Mouse (Mus musculus) midbrain, postnatal 0 days (tissue): ENCODE measurements around the gene Hist2h4. TPM values are rescaled to one million over a fixed set of nuclear protein-coding genes. Genes with fewer than 3 reads are reported as not detected.

Experiments
- ATAC-seq: fragments of 200-750 bp; cut with Nextera tagmentation; 2 replicates; pipeline ENCODE4 v1.8.0; 2017; ENCODE audit warnings: moderate number of reproducible peaks, mild to moderate bottlenecking, moderate TSS enrichment, moderate library complexity; ENCODE audit not compliant: low FRiP score
- DNase-seq: peaks from one replicate; pipeline ENCODE4 v3.0.0-alpha.2; 2015; ENCODE audit warnings: low spot score
- H3K27ac ChIP-seq: fragments of 300-500 bp; sonication (generic); 2 replicates; pipeline ENCODE4 v1.5.1; 2014; ENCODE audit warnings: low read depth, mild to moderate bottlenecking, low read length, mixed read lengths
- H3K27me3 ChIP-seq: fragments of 300-500 bp; sonication (generic); 2 replicates; pipeline ENCODE4 v1.6.1; 2014; ENCODE audit warnings: low read length, control low read depth, mixed read lengths; ENCODE audit not compliant: insufficient read depth
- H3K36me3 ChIP-seq: fragments of 300-500 bp; sonication (generic); 2 replicates; pipeline ENCODE4 v1.6.1; 2014; ENCODE audit warnings: low read length, control low read depth, mixed read lengths; ENCODE audit not compliant: insufficient read depth
- H3K4me1 ChIP-seq: fragments of 300-500 bp; sonication (generic); 2 replicates; pipeline ENCODE4 v1.6.1; 2014; ENCODE audit warnings: mild to moderate bottlenecking, control low read depth, antibody characterized with exemption, low read length, mixed read lengths; ENCODE audit not compliant: insufficient read depth
- H3K4me2 ChIP-seq: fragments of 300-500 bp; sonication (generic); 2 replicates; pipeline ENCODE4 v1.6.1; 2014; ENCODE audit warnings: low read depth, mild to moderate bottlenecking, low read length, mixed read lengths; ENCODE audit not compliant: poor library complexity, severe bottlenecking
- H3K4me3 ChIP-seq: fragments of 300-500 bp; sonication (generic); 2 replicates; pipeline ENCODE4 v1.5.1; 2014; ENCODE audit warnings: low read depth, mild to moderate bottlenecking, low read length, moderate library complexity
- H3K9ac ChIP-seq: fragments of 300-500 bp; sonication (generic); replicated peaks from 2 replicates; pipeline ENCODE4 v1.6.1; 2014; ENCODE audit warnings: mild to moderate bottlenecking, low read length, moderate library complexity, mixed read lengths; ENCODE audit not compliant: poor library complexity, severe bottlenecking
- H3K9me3 ChIP-seq: fragments of 300-500 bp; sonication (generic); 2 replicates; pipeline ENCODE4 v1.6.1; 2016; ENCODE audit warnings: low read length, control low read depth
- CTCF ChIP-seq: IDR thresholded peaks from 2 replicates; pipeline ENCODE4 v1.5.1; 2016; ENCODE audit warnings: antibody characterized with exemption, mild to moderate bottlenecking
- WGBS: fragments of 180-500 bp; shearing (Covaris S2); extraction: QIAGEN DNeasy Blood & Tissue Kit; methylation state at CpG from one replicate; pipeline ENCODE4 v1.1.7; 2014; 5-methylcytosine and 5-hydroxymethylcytosine counted together
- polyA plus RNA-seq: library from polyadenylated mRNA; unstranded; fragments of >200 nt; fragmentation: Nextera tagmentation; extraction: Ambion mirVana; gene quantifications from 2 replicates; pipeline ENCODE4 v1.2.1, GENCODE M21; 2015
- total RNA-seq: library from RNA; depleted of rRNA; stranded (reverse); fragments of >200 nt; gene quantifications from 2 replicates; pipeline ENCODE4 v1.2.3, GENCODE M21; 2014

Hist2h4 gene
- total and polyA plus RNA-seq, 2 experiments from 2014 or later: 5.3 to 109 TPM

DNA sequence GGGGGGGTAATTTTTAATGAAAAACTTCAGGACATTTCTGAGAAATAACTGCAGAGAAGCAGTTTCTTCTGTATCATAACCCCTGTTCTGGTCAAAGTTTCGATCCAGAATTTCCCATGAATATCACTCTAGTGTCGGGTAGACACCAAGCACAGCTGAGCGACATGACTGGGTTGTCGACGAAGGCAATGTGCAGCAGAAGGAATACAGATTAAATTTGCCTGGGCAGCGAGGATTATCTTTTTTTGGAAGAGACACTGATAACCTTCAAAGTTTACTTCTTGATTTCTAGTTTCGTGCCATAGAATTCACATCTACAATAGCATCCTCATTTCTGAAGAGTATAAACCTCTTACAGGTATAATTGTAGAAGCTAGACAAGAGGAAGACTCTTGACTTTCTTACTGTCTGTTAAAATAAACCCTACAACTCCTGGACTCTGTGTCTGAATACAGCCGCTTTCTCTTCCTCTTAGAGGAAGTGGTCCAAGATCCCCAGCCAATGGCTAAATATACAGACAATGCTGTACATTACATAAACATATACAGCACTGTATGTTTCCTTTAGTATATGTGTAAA is 3.1 kb upstream of the Hist2h4 start:
- ATAC-seq (no peak), DNase-seq (no peak)
- Histone ChIP-seq H3K27ac (no peak overlapping the region), H3K4me3 (no peak overlapping the region), H3K9me3 (no peaks in the 10 kb centered on the region), H3K9ac (no peak overlapping the region), H3K36me3 (no peaks in the 10 kb centered on the region), H3K4me1 (peaks cover 5% of the 10 kb centered on the region), H3K4me2 (no peak overlapping the region), H3K27me3 (no peaks in the 10 kb centered on the region)
- WGBS: 90% methylated on average over 8 of the region's 8 CpGs
- TF ChIP-seq CTCF: no peak

DNA sequence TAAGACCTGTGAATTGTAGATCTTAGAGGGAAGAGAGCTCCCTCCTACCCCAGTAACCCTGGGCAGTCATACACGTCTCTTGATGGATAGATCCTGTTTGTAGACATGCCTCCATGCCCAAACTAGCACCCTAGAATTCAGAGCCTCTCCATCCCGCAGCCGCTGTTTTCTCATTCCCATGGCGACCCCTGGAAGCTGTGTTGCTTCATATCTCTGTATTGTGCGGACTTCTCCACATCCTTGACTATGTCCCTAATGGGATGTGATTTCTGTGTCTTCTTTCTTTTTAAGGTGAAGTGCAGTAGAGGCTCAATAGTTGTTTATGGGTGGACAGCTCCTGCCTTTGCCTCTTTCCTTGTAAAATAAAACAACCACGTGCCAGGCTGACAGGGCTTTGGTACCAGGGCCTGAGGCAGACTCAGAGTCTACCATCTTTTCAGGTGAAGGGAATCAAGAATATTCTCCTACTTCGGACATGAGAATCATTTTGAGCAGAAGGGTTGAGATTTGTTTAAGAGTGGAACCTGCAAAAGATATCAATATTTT is 1.4 kb upstream of the Hist2h4 start:
- Histone ChIP-seq H3K27me3 (no peaks in the 10 kb centered on the region), H3K27ac (peak overlapping the region; percentile 97; the same call in 1 of the 2 replicates), H3K9me3 (no peaks in the 10 kb centered on the region), H3K4me3 (no peak overlapping the region), H3K4me2 (peak overlapping the region; percentile 77), H3K4me1 (peaks cover 5% of the 10 kb centered on the region), H3K9ac (0 out of 2 replicates have a peak overlapping the region, but pooled peaks have one; percentile 51), H3K36me3 (no peaks in the 10 kb centered on the region)
- TF ChIP-seq CTCF: no peak
- ATAC-seq (no peak), DNase-seq (no peak)
- WGBS: 66% methylated on average over 7 of the region's 7 CpGs

DNA sequence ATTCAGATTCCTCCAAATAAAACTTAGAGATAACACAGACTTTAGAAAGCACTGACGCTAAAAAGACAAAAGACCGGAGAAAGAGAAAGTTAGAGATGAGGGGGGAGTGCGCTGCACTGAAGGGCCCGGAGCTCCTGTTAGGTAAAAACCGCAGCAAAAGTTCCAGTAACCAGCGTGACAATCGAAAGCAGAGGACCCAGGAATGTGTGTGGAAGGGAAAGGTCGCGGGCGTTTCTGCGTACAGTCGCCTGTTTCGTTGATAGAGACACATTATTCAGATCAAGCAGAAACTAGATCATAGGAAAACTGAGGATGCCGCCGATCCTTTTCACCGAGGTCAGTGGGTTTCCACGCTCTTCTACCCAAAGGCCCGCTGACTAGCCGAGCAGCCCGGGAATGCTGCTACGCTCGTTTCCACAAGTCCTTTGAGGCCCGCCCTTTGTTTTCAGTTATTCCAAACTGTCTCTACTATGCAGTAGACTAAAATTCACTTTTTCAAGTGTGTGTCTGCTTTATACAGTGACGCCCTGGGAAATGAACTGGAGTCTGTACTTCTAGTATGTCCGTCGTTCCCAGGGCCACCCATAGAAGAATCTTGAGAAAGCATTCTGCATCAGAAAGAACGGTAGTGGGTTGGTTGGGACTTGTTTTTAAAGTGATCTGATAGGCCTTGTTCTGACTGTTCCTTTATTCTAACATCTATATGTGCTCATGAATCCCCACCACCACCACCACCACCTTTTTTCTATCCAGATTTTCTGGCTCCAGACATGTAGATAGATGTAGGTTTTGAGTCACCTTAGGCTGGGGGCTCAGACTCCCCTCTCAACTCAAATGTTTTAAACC is 670 bp upstream of the Hist2h4 start:
- WGBS: 4% methylated on average over 27 of the region's 27 CpGs
- DNase-seq (peak; percentile 53), ATAC-seq (no peak)
- peak overlapping the region; percentile 77 for H3K4me2 ChIP-seq
- no peak for TF ChIP-seq CTCF
- no peaks in the 10 kb centered on the region for H3K9me3 ChIP-seq
- peak overlapping the region; percentile 51 for H3K9ac ChIP-seq
- no peaks in the 10 kb centered on the region for H3K36me3 ChIP-seq
- H3K4me3 ChIP-seq: peak overlapping the region; percentile 58
- peaks cover 5% of the 10 kb centered on the region for H3K4me1 ChIP-seq
- no peaks in the 10 kb centered on the region for H3K27me3 ChIP-seq
- H3K27ac ChIP-seq: peak overlapping the region; percentile 97

GRCm38 (mm10) chr3:96262216-96262875 is 765 bp downstream of the Hist2h4 start:
- peak; percentile 81 for ATAC-seq

GRCm38 (mm10) chr3:96261623-96262022 is 1.5 kb downstream of the Hist2h4 start:
- Histone ChIP-seq H3K36me3 (no peaks in the 10 kb centered on the region), H3K9ac (peak overlapping the region; percentile 83), H3K27ac (peak overlapping the region; percentile 97), H3K4me2 (peak overlapping the region; percentile 77), H3K27me3 (no peaks in the 10 kb centered on the region), H3K4me1 (no peaks in the 10 kb centered on the region; the same call in none of the 2 replicates), H3K9me3 (no peaks in the 10 kb centered on the region), H3K4me3 (peak overlapping the region; percentile 58)
- 53% methylated on average over 3 of the region's 3 CpGs for WGBS
- DNase-seq (no peak), ATAC-seq (no peak)
- peak; percentile 49 for TF ChIP-seq CTCF

More at GRCm38 (mm10) chr3:96262216-96262875, 765 bp downstream of the Hist2h4 start:
- Histone ChIP-seq H3K27me3 (no peaks in the 10 kb centered on the region), H3K36me3 (no peaks in the 10 kb centered on the region), H3K27ac (peak overlapping the region; percentile 97), H3K4me2 (peak overlapping the region; percentile 77), H3K4me1 (no peaks in the 10 kb centered on the region; the same call in none of the 2 replicates), H3K9ac (peak overlapping the region; percentile 83), H3K4me3 (peak overlapping the region; percentile 58), H3K9me3 (no peaks in the 10 kb centered on the region)
- DNase-seq: peak; percentile 93
- no peak for TF ChIP-seq CTCF
- WGBS: 1% methylated on average over 19 of the region's 19 CpGs
